ENCODE assay signal across 9 mouse cellular contexts in genomic region chr7:143757696-143758095, GRCm38 (mm10). TPM values are rescaled to one million over a fixed set of nuclear protein-coding genes. Genes with fewer than 3 reads are reported as not detected.
A peak's percentile ranks its signal among the peaks of the same experiment; 100 is the strongest.
DNase-seq lines count a peak whose midpoint lies in the region; ATAC-seq and TF ChIP-seq lines count a peak whose summit lies in the region.
"Had no signal": no experiment of that assay in that cellular context is flagged by ENCODE, and none has a peak within 500 bp of the region (broad histone marks: within the 10 kb centered on the region; RNA-seq: fewer than 3 reads in every experiment).

No protein-coding gene starts in this region.

- peaks cover 50% of the 10 kb centered on the region for H3K27me3 ChIP-seq in heart, embryonic 12.5 days (replicated peaks)
- H3K27me3 ChIP-seq in liver, adult 2 months (ENCODE audit: control insufficient read depth, insufficient read depth, low read length): no peaks in the 10 kb centered on the region
- peaks cover 24% of the 10 kb centered on the region for H3K27me3 ChIP-seq in liver, embryonic 11.5 days (replicated peaks; ENCODE audit: control insufficient read depth, insufficient read depth, low read length)
- H3K27me3 ChIP-seq in liver, embryonic 13.5 days: peaks cover 24% of the 10 kb centered on the region

- H3K27ac ChIP-seq in heart, embryonic 12.5 days (ENCODE audit: poor library complexity, severe bottlenecking): no peak overlapping the region
- H3K27ac ChIP-seq in liver, adult 2 months (replicated peaks; ENCODE audit: insufficient read depth, low read depth, low read length): no peak overlapping the region
- no peak overlapping the region for H3K27ac ChIP-seq in liver, embryonic 11.5 days (ENCODE audit: low read depth, low read length)
- H3K27ac ChIP-seq in brown adipose tissue, adult 24 weeks (replicated peaks; ENCODE audit: low read depth, low read length): 0 out of 2 replicates have a peak overlapping the region, but pooled peaks have one; percentile 21
- no peak overlapping the region for H3K27ac ChIP-seq in liver, embryonic 13.5 days

- no peak overlapping the region for H3K9ac ChIP-seq in heart, embryonic 12.5 days
- H3K9ac ChIP-seq in liver, adult 2 months (ENCODE audit: low read depth, low read length): no peak overlapping the region
- H3K9ac ChIP-seq in liver, embryonic 11.5 days (ENCODE audit: low read depth, low read length): no peak overlapping the region
- no peak overlapping the region for H3K9ac ChIP-seq in liver, embryonic 13.5 days

- no peaks in the 10 kb centered on the region for H3K9me3 ChIP-seq in heart, embryonic 12.5 days (replicated peaks)
- H3K9me3 ChIP-seq in liver, embryonic 11.5 days (ENCODE audit: control insufficient read depth, low read length): no peaks in the 10 kb centered on the region
- H3K9me3 ChIP-seq in liver, embryonic 13.5 days (replicated peaks): no peaks in the 10 kb centered on the region

- intact Hi-C loops in left cerebral cortex, postnatal 25 days (cut with DNase I): loop anchor here (10.0 kb wide), 1 partner anchor 683 kb away; no protein-coding TSS in a partner anchor

- no peak for ATAC-seq in heart, embryonic 12.5 days (ENCODE audit: insufficient number of reproducible peaks, low FRiP score)
- ATAC-seq in liver, embryonic 11.5 days (replicated peaks; ENCODE audit: low FRiP score): no peak
- ATAC-seq in liver, embryonic 13.5 days (ENCODE audit: low read depth): no peak

- H3K79me2 ChIP-seq in liver, adult 2 months (ENCODE audit: control insufficient read depth, insufficient read depth, low read length): no peaks in the 10 kb centered on the region

- no peak for TF ChIP-seq CTCF in liver, adult 2 months (IDR thresholded peaks at IDR 0.05; ENCODE audit: low read depth, low read length)

- peak overlapping the region; percentile 68; the same call in 1 of the 2 replicates for H3K4me2 ChIP-seq in heart, embryonic 12.5 days
- H3K4me2 ChIP-seq in liver, embryonic 11.5 days: no peak overlapping the region
- H3K4me2 ChIP-seq in liver, embryonic 13.5 days: peak overlapping the region; percentile 57; the same call in 1 of the 2 replicates

- no peaks in the 10 kb centered on the region for H3K36me3 ChIP-seq in heart, embryonic 12.5 days
- no peaks in the 10 kb centered on the region for H3K36me3 ChIP-seq in liver, adult 2 months (ENCODE audit: control insufficient read depth, insufficient read depth, low read length)
- H3K36me3 ChIP-seq in liver, embryonic 11.5 days (ENCODE audit: control insufficient read depth, insufficient read depth, low read length): no peaks in the 10 kb centered on the region
- H3K36me3 ChIP-seq in liver, embryonic 13.5 days: no peaks in the 10 kb centered on the region

- no peak for TF ChIP-seq POLR2A in liver, adult 2 months (IDR thresholded peaks at IDR 0.05; ENCODE audit: extremely low read depth, insufficient read depth, low read length)

- H3K4me3 ChIP-seq in heart, embryonic 12.5 days: no peak overlapping the region
- no peak overlapping the region for H3K4me3 ChIP-seq in liver, adult 2 months (ENCODE audit: insufficient read depth, low read depth, low read length)
- no peak overlapping the region for H3K4me3 ChIP-seq in liver, embryonic 11.5 days (ENCODE audit: low read depth, low read length)
- no peak overlapping the region for H3K4me3 ChIP-seq in brown adipose tissue, adult 24 weeks (ENCODE audit: insufficient read depth, low read depth, low read length)
- no peak overlapping the region for H3K4me3 ChIP-seq in liver, embryonic 13.5 days (replicated peaks)

- H3K4me1 ChIP-seq in heart, embryonic 12.5 days (replicated peaks): peaks cover 15% of the 10 kb centered on the region
- peaks cover 22% of the 10 kb centered on the region for H3K4me1 ChIP-seq in liver, adult 2 months (ENCODE audit: control insufficient read depth, insufficient read depth, low read length)
- no peaks in the 10 kb centered on the region; the same call in 1 of the 2 replicates for H3K4me1 ChIP-seq in liver, embryonic 11.5 days (replicated peaks; ENCODE audit: control insufficient read depth, insufficient read depth, low read length)
- peaks cover 10% of the 10 kb centered on the region; the same call in 1 of the 2 replicates for H3K4me1 ChIP-seq in brown adipose tissue, adult 24 weeks (ENCODE audit: control insufficient read depth, insufficient read depth, insufficient read length, low read length)
- H3K4me1 ChIP-seq in liver, embryonic 13.5 days (replicated peaks): peaks cover 21% of the 10 kb centered on the region

- no peak for DNase-seq in heart, postnatal 4 days
- DNase-seq in liver, adult 2 months (ENCODE audit: extremely low read depth, low read depth, low spot score): peak; percentile 89
- DNase-seq in liver, embryonic 11.5 days (ENCODE audit: low spot score): no peak
- no peak for DNase-seq in liver, embryonic 13.5 days
- DNase-seq in left cerebral cortex, postnatal 25 days (ENCODE audit: low spot score in 2 of 2): no peak
- DNase-seq in urinary bladder, postnatal 14 days (ENCODE audit: low spot score): no peak
- DNase-seq: lung, postnatal 14 days had no signal

- 58% methylated on average over 3 of the region's 3 CpGs for WGBS in heart, embryonic 12.5 days
- WGBS in liver, adult 2 months: 23% methylated on average over 3 of the region's 3 CpGs
- WGBS in liver, embryonic 11.5 days: 62% methylated on average over 3 of the region's 3 CpGs
- 45% methylated on average over 3 of the region's 3 CpGs for WGBS in liver, embryonic 13.5 days (ENCODE audit: insufficient replicate concordance)

RNA-seq across cellular contexts. Expression of gene Osbpl5, which starts 0.9 kb away (rescaled TPM):
- polyA plus RNA-seq in heart, embryonic 12.5 days (2016; fragmentation: Nextera tagmentation; extraction: Ambion mirVana): 36.6 and 40.3 TPM in 2 replicates
- 10 to 100 TPM; 45.1 to 46.4 TPM for total RNA-seq in heart, postnatal 4 days (2021)
- total RNA-seq in liver, adult 2 months (2014; rRNA removed): 2.7 and 2.8 TPM in 2 replicates
- 3.0 and 3.8 TPM in 2 replicates for polyA plus RNA-seq in liver, adult 2 months (2012; rRNA removed)
- 8.3 and 8.9 TPM in 2 replicates for polyA plus RNA-seq in liver, embryonic 11.5 days (2014; fragmentation: Nextera tagmentation; extraction: Ambion mirVana)
- 7.8 and 12.1 TPM in 2 replicates for polyA plus RNA-seq in brown adipose tissue, adult 24 weeks (2012; ENCODE audit: insufficient read depth, insufficient read length, missing spikeins)
- polyA plus RNA-seq in liver, embryonic 13.5 days (2015; fragmentation: Nextera tagmentation; extraction: Ambion mirVana): 2.4 and 2.8 TPM in 2 replicates
- 10 to 100 TPM; 28.7 to 36.8 TPM for total RNA-seq in left cerebral cortex, postnatal 25 days (2021)

RNA-seq across cellular contexts. Expression of gene Mrgprg, which starts 9.1 kb away (rescaled TPM):
- polyA plus RNA-seq in heart, embryonic 12.5 days (2016; fragmentation: Nextera tagmentation; extraction: Ambion mirVana): not detected in 2 replicates
- total RNA-seq in heart, postnatal 4 days (2021): not detected
- not detected in 2 replicates for total RNA-seq in liver, adult 2 months (2014; rRNA removed)
- 0.05 TPM in 1 of 2 replicates, not detected in the other for polyA plus RNA-seq in liver, adult 2 months (2012; rRNA removed)
- not detected in 2 replicates for polyA plus RNA-seq in liver, embryonic 11.5 days (2014; fragmentation: Nextera tagmentation; extraction: Ambion mirVana)
- polyA plus RNA-seq in brown adipose tissue, adult 24 weeks (2012; ENCODE audit: insufficient read depth, insufficient read length, missing spikeins): not detected in 2 replicates
- polyA plus RNA-seq in liver, embryonic 13.5 days (2015; fragmentation: Nextera tagmentation; extraction: Ambion mirVana): not detected in 2 replicates
- total RNA-seq in left cerebral cortex, postnatal 25 days (2021): not detected

RNA-seq across cellular contexts. Expression of gene Mrgpre, which starts 26.6 kb away (rescaled TPM):
- 3.0 and 3.2 TPM in 2 replicates for polyA plus RNA-seq in heart, embryonic 12.5 days (2016; fragmentation: Nextera tagmentation; extraction: Ambion mirVana)
- total RNA-seq in heart, postnatal 4 days (2021): 1 to 10 TPM; 2.3 to 2.4 TPM
- 0.09 and 0.54 TPM in 2 replicates for total RNA-seq in liver, adult 2 months (2014; rRNA removed)
- polyA plus RNA-seq in liver, adult 2 months (2012; rRNA removed): 0.52 and 0.78 TPM in 2 replicates
- 0.59 and 0.86 TPM in 2 replicates for polyA plus RNA-seq in liver, embryonic 11.5 days (2014; fragmentation: Nextera tagmentation; extraction: Ambion mirVana)
- 0.28 and 0.50 TPM in 2 replicates for polyA plus RNA-seq in brown adipose tissue, adult 24 weeks (2012; ENCODE audit: insufficient read depth, insufficient read length, missing spikeins)
- 0.17 and 0.28 TPM in 2 replicates for polyA plus RNA-seq in liver, embryonic 13.5 days (2015; fragmentation: Nextera tagmentation; extraction: Ambion mirVana)
- total RNA-seq in left cerebral cortex, postnatal 25 days (2021): 1 to 10 TPM; 7.1 to 7.6 TPM
